Mouse (Mus musculus) adipocyte (in vitro differentiated cells): ENCODE data around the gene Fkbp2.
"Not testable (repeated sequence)": the region's sequence is repeated elsewhere in the genome, so short reads cannot be mapped to it uniquely, and the experiment has no call there.

ENCODE experiments used
- DNase-seq: peaks from one replicate; pipeline ENCODE4 v3.0.0-alpha.2; 2016; ENCODE audit warnings: low spot score

Gene Fkbp2

GRCm38 (mm10) chr19:6991166-6991565 is 10.9 kb upstream of the Fkbp2 start:
- not testable (repeated sequence) for DNase-seq

GRCm38 (mm10) chr19:6990712-6991111 is 10.4 kb upstream of the Fkbp2 start:
- no peak for DNase-seq

GRCm38 (mm10) chr19:6989251-6989650 is 8.9 kb upstream of the Fkbp2 start:
- DNase-seq = peak; percentile 79

- peak; percentile 56 for DNase-seq
Measured at GRCm38 (mm10) chr19:6987904-6988285, 7.6 kb upstream of the Fkbp2 start.

- DNase-seq = peak; percentile 72
Measured at GRCm38 (mm10) chr19:6987061-6987903, 7.0 kb upstream of the Fkbp2 start, which contains the start of gene Vegfb. Gene Vegfb, minus strand, starts transcription at chr19:6987651.

- no peak for DNase-seq
Measured at GRCm38 (mm10) chr19:6985951-6986708, 5.8 kb upstream of the Fkbp2 start.

- no peak for DNase-seq
Measured at GRCm38 (mm10) chr19:6985300-6985699, 5.0 kb upstream of the Fkbp2 start.

- no peak for DNase-seq
Measured at GRCm38 (mm10) chr19:6983621-6984020, 3.3 kb upstream of the Fkbp2 start.

GRCm38 (mm10) chr19:6981465-6981864 is 1.2 kb upstream of the Fkbp2 start:
- DNase-seq = no peak

- peak; percentile 100 for DNase-seq
Measured at GRCm38 (mm10) chr19:6979486-6980380, 568 bp downstream of the Fkbp2 start.

- peak; percentile 84 for DNase-seq
Measured at GRCm38 (mm10) chr19:6979001-6979479, 1.3 kb downstream of the Fkbp2 start.

- no peak for DNase-seq
Measured at GRCm38 (mm10) chr19:6978639-6978974, 1.7 kb downstream of the Fkbp2 start.

- DNase-seq = no peak
Measured at GRCm38 (mm10) chr19:6977759-6978638, 2.3 kb downstream of the Fkbp2 start.

- DNase-seq = peak; percentile 89
Measured at GRCm38 (mm10) chr19:6975537-6976521, 4.5 kb downstream of the Fkbp2 start, which contains the start of gene Plcb3. Gene Plcb3, minus strand, starts transcription at chr19:6976470.

- peak; percentile 90 for DNase-seq
Measured at GRCm38 (mm10) chr19:6974211-6975205, 5.8 kb downstream of the Fkbp2 start, which contains the start of gene Ppp1r14b. Gene Ppp1r14b, plus strand, starts transcription at chr19:6974968.

GRCm38 (mm10) chr19:6973581-6974190 is 6.6 kb downstream of the Fkbp2 start:
- no peak for DNase-seq

- DNase-seq = no peak
Measured at GRCm38 (mm10) chr19:6972247-6972917, 7.9 kb downstream of the Fkbp2 start.
